Mouse (Mus musculus) liver, embryonic 11.5 days (tissue): Measurements from ENCODE around the gene Zrsr1. TPM values are rescaled to one million over a fixed set of nuclear protein-coding genes. Genes with fewer than 3 reads are reported as not detected.

Source experiments
- ATAC-seq: fragments of 200-750 bp; cut with Nextera tagmentation; replicated peaks from 2 replicates; pipeline ENCODE4 v1.8.0; 2017; ENCODE audit warnings: moderate number of reproducible peaks, mild to moderate bottlenecking, moderate TSS enrichment, moderate library complexity; ENCODE audit not compliant: low FRiP score
- DNase-seq: peaks from one replicate; pipeline ENCODE4 v3.0.0-alpha.2; 2017; ENCODE audit warnings: low spot score
- H3K27ac ChIP-seq: fragments of 300-500 bp; sonication (generic); 2 replicates; pipeline ENCODE4 v1.5.1; 2014; ENCODE audit warnings: mild to moderate bottlenecking, low read depth, low read length, control low read depth
- H3K27me3 ChIP-seq: fragments of 300-500 bp; sonication (generic); replicated peaks from 2 replicates; pipeline ENCODE4 v1.6.1; 2014; ENCODE audit warnings: low read length, mixed read lengths; ENCODE audit not compliant: control insufficient read depth, insufficient read depth
- H3K36me3 ChIP-seq: fragments of 300-500 bp; sonication (generic); 2 replicates; pipeline ENCODE4 v1.6.1; 2014; ENCODE audit warnings: mild to moderate bottlenecking, low read length, moderate library complexity, mixed read lengths; ENCODE audit not compliant: control insufficient read depth, insufficient read depth
- H3K4me1 ChIP-seq: fragments of 300-500 bp; sonication (generic); replicated peaks from 2 replicates; pipeline ENCODE4 v1.6.1; 2014; ENCODE audit warnings: low read length, mixed read lengths; ENCODE audit not compliant: control insufficient read depth, insufficient read depth
- H3K4me2 ChIP-seq: fragments of 300-500 bp; sonication (generic); 2 replicates; pipeline ENCODE4 v1.6.1; 2014; ENCODE audit warnings: mild to moderate bottlenecking, control low read depth, moderate library complexity
- H3K4me3 ChIP-seq: fragments of 300-500 bp; sonication (generic); 2 replicates; pipeline ENCODE4 v1.5.1; 2014; ENCODE audit warnings: low read depth, low read length, control low read depth
- H3K9ac ChIP-seq: fragments of 300-500 bp; sonication (generic); 2 replicates; pipeline ENCODE4 v1.6.1; 2014; ENCODE audit warnings: low read depth, low read length, control low read depth
- H3K9me3 ChIP-seq: fragments of 300-500 bp; sonication (generic); 2 replicates; pipeline ENCODE4 v1.6.1; 2016; ENCODE audit warnings: low read length, inconsistent platforms, mixed read lengths; ENCODE audit not compliant: control insufficient read depth
- WGBS: fragments of 180-500 bp; shearing (Covaris S2); extraction: QIAGEN DNeasy Blood & Tissue Kit; methylation state at CpG from one replicate; pipeline ENCODE4 v1.1.7; 2014; 5-methylcytosine and 5-hydroxymethylcytosine counted together
- polyA plus RNA-seq: library from polyadenylated mRNA; unstranded; fragments of >200 nt; fragmentation: Nextera tagmentation; extraction: Ambion mirVana; gene quantifications from 2 replicates; pipeline ENCODE4 v1.2.1, GENCODE M21; 2014

Zrsr1 gene
- polyA plus RNA-seq, 1 experiment from 2014 or later, result 1.7 TPM

GRCm38 (mm10) chr11:22981041-22981440 is 9.2 kb downstream of the Zrsr1 start:
- Histone ChIP-seq H3K27me3 (no peaks in the 10 kb centered on the region), H3K9me3 (no peaks in the 10 kb centered on the region), H3K4me3 (peak overlapping the region; percentile 53), H3K4me2 (peak overlapping the region; percentile 75), H3K36me3 (peaks cover 9% of the 10 kb centered on the region; the same call in 1 of the 2 replicates), H3K9ac (peak overlapping the region; percentile 71), H3K27ac (peak overlapping the region; percentile 95; the same call in 1 of the 2 replicates), H3K4me1 (peaks cover 13% of the 10 kb centered on the region)
- 27% methylated on average over 4 of the region's 4 CpGs for WGBS
- ATAC-seq (no peak), DNase-seq (no peak)

GRCm38 (mm10) chr11:22981543-22981950 is 9.7 kb downstream of the Zrsr1 start:
- peak overlapping the region; percentile 53 for H3K4me3 ChIP-seq
- H3K36me3 ChIP-seq, result peaks cover 9% of the 10 kb centered on the region; the same call in 1 of the 2 replicates
- peak overlapping the region; percentile 75 for H3K4me2 ChIP-seq
- peak overlapping the region; percentile 95 for H3K27ac ChIP-seq
- ATAC-seq (peak; percentile 55), DNase-seq (no peak)
- H3K9ac ChIP-seq, result peak overlapping the region; percentile 71
- H3K27me3 ChIP-seq, result no peaks in the 10 kb centered on the region
- H3K4me1 ChIP-seq, result peaks cover 13% of the 10 kb centered on the region
- 2% methylated on average over 12 of the region's 12 CpGs for WGBS
- H3K9me3 ChIP-seq, result no peaks in the 10 kb centered on the region

GRCm38 (mm10) chr11:22981984-22982757 is 10.4 kb downstream of the Zrsr1 start, which contains the start of the genes Gm28048 and Commd1:
TSS of gene Gm28048 (minus strand) at chr11:22982090.
TSS of gene Commd1 (minus strand) at chr11:22982382.
- Histone ChIP-seq H3K27ac (peak within 1 kb of the TSS; percentile 95), H3K27me3 (no peaks in the 10 kb centered on the region), H3K36me3 (0 out of 2 replicates have a peak, but pooled peaks cover 5% of the 10 kb centered on the region), H3K4me2 (peak within 1 kb of the TSS; percentile 75), H3K9me3 (no peaks in the 10 kb centered on the region), H3K9ac (peak within 1 kb of the TSS; percentile 71), H3K4me1 (peaks cover 10% of the 10 kb centered on the region), H3K4me3 (peak within 1 kb of the TSS; percentile 53)
- DNase-seq (peak; percentile 93), ATAC-seq (peak; percentile 90)
- WGBS, result 2% methylated on average over 42 of the region's 42 CpGs

- H3K9ac ChIP-seq, result no peak overlapping the region
- ATAC-seq (no peak), DNase-seq (no peak)
- H3K9me3 ChIP-seq, result no peaks in the 10 kb centered on the region
- H3K4me2 ChIP-seq, result peak overlapping the region; percentile 75; the same call in 1 of the 2 replicates
- 0 out of 2 replicates have a peak overlapping the region, but pooled peaks have one; percentile 53 for H3K4me3 ChIP-seq
- WGBS, result 75% methylated on average over 6 of the region's 6 CpGs
- H3K27ac ChIP-seq, result no peak overlapping the region
- H3K4me1 ChIP-seq, result peaks cover 10% of the 10 kb centered on the region
- no peaks in the 10 kb centered on the region for H3K27me3 ChIP-seq
- H3K36me3 ChIP-seq, result no peaks in the 10 kb centered on the region
Observed at GRCm38 (mm10) chr11:22982846-22983245, 11.0 kb downstream of the Zrsr1 start.

- no peak for ATAC-seq
- H3K27ac ChIP-seq, result no peak overlapping the region
- H3K27me3 ChIP-seq, result no peaks in the 10 kb centered on the region
- DNase-seq, result no peak
- peaks cover 12% of the 10 kb centered on the region for H3K4me1 ChIP-seq
- H3K36me3 ChIP-seq, result no peaks in the 10 kb centered on the region
- H3K4me3 ChIP-seq, result no peak overlapping the region
- no peak overlapping the region for H3K9ac ChIP-seq
- 83% methylated on average over 3 of the region's 3 CpGs for WGBS
- no peaks in the 10 kb centered on the region for H3K9me3 ChIP-seq
- no peak overlapping the region for H3K4me2 ChIP-seq
Observed at GRCm38 (mm10) chr11:22985510-22985909, 13.7 kb downstream of the Zrsr1 start.

- no peak for ATAC-seq
- H3K4me2 ChIP-seq, result no peak overlapping the region
- no peak overlapping the region for H3K9ac ChIP-seq
- no peak overlapping the region for H3K27ac ChIP-seq
- peaks cover 10% of the 10 kb centered on the region for H3K4me1 ChIP-seq
- H3K4me3 ChIP-seq, result no peak overlapping the region
- no peaks in the 10 kb centered on the region for H3K9me3 ChIP-seq
- DNase-seq, result no peak
- no peaks in the 10 kb centered on the region for H3K36me3 ChIP-seq
- 49% methylated on average over 2 of the region's 2 CpGs for WGBS
- no peaks in the 10 kb centered on the region for H3K27me3 ChIP-seq
Observed at GRCm38 (mm10) chr11:22987357-22987756, 15.6 kb downstream of the Zrsr1 start.

GRCm38 (mm10) chr11:22989786-22990185 is 18.0 kb downstream of the Zrsr1 start:
- ATAC-seq, result no peak; the same call in 1 of the 2 replicates
- H3K36me3 ChIP-seq, result peaks cover 10% of the 10 kb centered on the region
- H3K27me3 ChIP-seq, result no peaks in the 10 kb centered on the region

GRCm38 (mm10) chr11:22990393-22991126 is 18.8 kb downstream of the Zrsr1 start, which contains the start of gene Cct4:
TSS of gene Cct4 (plus strand) at chr11:22990519.
- no peaks in the 10 kb centered on the region for H3K27me3 ChIP-seq
- no peaks in the 10 kb centered on the region for H3K9me3 ChIP-seq
- H3K4me1 ChIP-seq, result peaks cover 8% of the 10 kb centered on the region
- H3K4me2 ChIP-seq, result peak within 1 kb of the TSS; percentile 91
- peak within 1 kb of the TSS; percentile 87 for H3K27ac ChIP-seq
- DNase-seq, result peak; percentile 91
- H3K9ac ChIP-seq, result peak within 1 kb of the TSS; percentile 84
- H3K4me3 ChIP-seq, result peak within 1 kb of the TSS; percentile 82
- peak; percentile 98 for ATAC-seq
- peaks cover 16% of the 10 kb centered on the region for H3K36me3 ChIP-seq
- WGBS, result under 1% methylated on average over 62 of the region's 66 CpGs

More at GRCm38 (mm10) chr11:22989786-22990185, 18.0 kb downstream of the Zrsr1 start:
- 63% methylated on average over 1 of the region's 1 CpGs for WGBS
- Histone ChIP-seq H3K9me3 (no peaks in the 10 kb centered on the region), H3K4me3 (peak overlapping the region; percentile 82), H3K4me1 (peaks cover 8% of the 10 kb centered on the region), H3K4me2 (peak overlapping the region; percentile 66), H3K9ac (peak overlapping the region; percentile 84), H3K27ac (peak overlapping the region; percentile 87)
- DNase-seq, result no peak
